Mouse (Mus musculus) adrenal gland, postnatal 36 days (tissue): Measurements from ENCODE around the gene Ccl26. TPM values are rescaled to one million over a fixed set of nuclear protein-coding genes. Genes with fewer than 3 reads are reported as not detected.
A peak's percentile ranks its signal among the peaks of the same experiment; 100 is the strongest.
"Not testable (repeated sequence)": the region's sequence is repeated elsewhere in the genome, so short reads cannot be mapped to it uniquely, and the experiment has no call there.

ENCODE experiments used
- DNase-seq, 2 experiments: peaks; one replicate each; pipeline ENCODE4 v3.0.0; 2021; ENCODE audit warnings: mixed read lengths in 1 of 2
- long read RNA-seq, 2 experiments: library from polyadenylated mRNA; stranded (forward); transcript quantifications; one replicate each; pipeline ENCODE4 v2.0.0; 2021; ENCODE audit warnings: borderline sequencing depth in 2 of 2
- total RNA-seq, 2 experiments: library from RNA; stranded (reverse); gene quantifications; 2 replicates each; pipeline ENCODE4 v1.2.3; 2021

Gene Ccl26
- not detected for total RNA-seq
- long read RNA-seq, experiment 1, result 0 reads
- long read RNA-seq, experiment 2, result 0 reads

GRCm38 (mm10) chr5:135563469-135563868, at the start of gene Ccl26:
Ccl26 (minus strand) TSS chr5:135563569.
- DNase-seq, result no peak

- peak in 1 of 2 experiments; percentile 41 for DNase-seq
Measured at GRCm38 (mm10) chr5:135609794-135610193, 46.4 kb upstream of the Ccl26 start.

- no peak for DNase-seq
Measured at GRCm38 (mm10) chr5:135607581-135607980, 44.2 kb upstream of the Ccl26 start.

GRCm38 (mm10) chr5:135606717-135607116, 43.3 kb upstream of the Ccl26 start:
- DNase-seq, result not testable (repeated sequence)

GRCm38 (mm10) chr5:135604643-135605042, 41.3 kb upstream of the Ccl26 start:
- DNase-seq, result not testable (repeated sequence)

GRCm38 (mm10) chr5:135589996-135590784, 26.8 kb upstream of the Ccl26 start:
- DNase-seq, result no peak

- no peak for DNase-seq
Measured at GRCm38 (mm10) chr5:135587764-135588163, 24.4 kb upstream of the Ccl26 start.

GRCm38 (mm10) chr5:135585691-135586090, 22.3 kb upstream of the Ccl26 start:
- no peak for DNase-seq

- DNase-seq, result no peak
Measured at GRCm38 (mm10) chr5:135582330-135582729, 19.0 kb upstream of the Ccl26 start.

GRCm38 (mm10) chr5:135579331-135579751, 16.0 kb upstream of the Ccl26 start:
- DNase-seq, result no peak

GRCm38 (mm10) chr5:135576055-135576454, 12.7 kb upstream of the Ccl26 start:
- DNase-seq, result no peak

- no peak for DNase-seq
Measured at GRCm38 (mm10) chr5:135573006-135573405, 9.6 kb upstream of the Ccl26 start, which contains the start of gene Ccl24. Ccl24 (minus strand) TSS chr5:135573049.

GRCm38 (mm10) chr5:135568698-135569097, 5.3 kb upstream of the Ccl26 start:
- DNase-seq, result no peak

GRCm38 (mm10) chr5:135567556-135568265, 4.3 kb upstream of the Ccl26 start:
- no peak for DNase-seq

GRCm38 (mm10) chr5:135557671-135558070, 5.7 kb downstream of the Ccl26 start:
- no peak for DNase-seq

GRCm38 (mm10) chr5:135557051-135557450, 6.3 kb downstream of the Ccl26 start:
- DNase-seq, result no peak

- DNase-seq, result no peak
Measured at GRCm38 (mm10) chr5:135556259-135556658, 7.1 kb downstream of the Ccl26 start.

- no peak for DNase-seq
Measured at GRCm38 (mm10) chr5:135551591-135551990, 11.8 kb downstream of the Ccl26 start.

GRCm38 (mm10) chr5:135550910-135551309, 12.5 kb downstream of the Ccl26 start:
- peak in 1 of 2 experiments; percentile 45 for DNase-seq

- no peak for DNase-seq
Measured at GRCm38 (mm10) chr5:135547990-135548389, 15.4 kb downstream of the Ccl26 start.

- peak; percentile 96 to 97 for DNase-seq
Measured at GRCm38 (mm10) chr5:135544865-135545797, 18.2 kb downstream of the Ccl26 start, which contains the start of gene Hip1. Hip1 (minus strand) TSS chr5:135545120.

GRCm38 (mm10) chr5:135544032-135544558, 19.3 kb downstream of the Ccl26 start:
- peak; percentile 20 to 30 for DNase-seq
